In genomic region chr15:101297988-101298387, GRCm38 (mm10) we compare ENCODE assay signal across 15 mouse cellular contexts. TPM values are rescaled to one million over a fixed set of nuclear protein-coding genes. Genes with fewer than 3 reads are reported as not detected.
A peak's percentile ranks its signal among the peaks of the same experiment; 100 is the strongest.
DNase-seq lines count a peak whose midpoint lies in the region; ATAC-seq and TF ChIP-seq lines count a peak whose summit lies in the region.
"Had no signal": no experiment of that assay in that cellular context is flagged by ENCODE, and none has a peak within 500 bp of the region (broad histone marks: within the 10 kb centered on the region; RNA-seq: fewer than 3 reads in every experiment).

No protein-coding gene starts in this region.

- no peak overlapping the region for H3K4me3 ChIP-seq in forebrain, embryonic 14.5 days (ENCODE audit: low read depth, low read length)
- H3K4me3 ChIP-seq in forebrain, postnatal 0 days (ENCODE audit: low read depth, low read length): no peak overlapping the region
- H3K4me3 ChIP-seq in hindbrain, embryonic 16.5 days (ENCODE audit: low read length): no peak overlapping the region
- no peak overlapping the region for H3K4me3 ChIP-seq in hindbrain, embryonic 11.5 days (ENCODE audit: low read depth, low read length)
- peak overlapping the region; percentile 34 for H3K4me3 ChIP-seq in testis, adult 2 months (ENCODE audit: control insufficient read depth, low read depth, low read length)
- H3K4me3 ChIP-seq: liver, embryonic 13.5 days had no signal

- ATAC-seq in forebrain, embryonic 14.5 days: no peak
- no peak for ATAC-seq in forebrain, postnatal 0 days
- no peak for ATAC-seq in hindbrain, embryonic 16.5 days
- ATAC-seq in hindbrain, embryonic 11.5 days (ENCODE audit: low FRiP score): no peak
- ATAC-seq: activated CD4-positive, CD25-positive, alpha-beta regulatory T cell, adult 4 months had no signal

- no peaks in the 10 kb centered on the region for H3K36me3 ChIP-seq in forebrain, embryonic 14.5 days (ENCODE audit: control insufficient read depth, insufficient read depth, low read length)
- no peaks in the 10 kb centered on the region for H3K36me3 ChIP-seq in forebrain, postnatal 0 days (ENCODE audit: insufficient read depth)
- no peaks in the 10 kb centered on the region for H3K36me3 ChIP-seq in hindbrain, embryonic 16.5 days (ENCODE audit: control insufficient read depth, insufficient read depth, low read length)
- no peaks in the 10 kb centered on the region for H3K36me3 ChIP-seq in hindbrain, embryonic 11.5 days (ENCODE audit: control insufficient read depth, insufficient read depth, low read length)
- H3K36me3 ChIP-seq in testis, adult 2 months (ENCODE audit: control insufficient read depth, insufficient read depth, low read length): no peaks in the 10 kb centered on the region
- H3K36me3 ChIP-seq: liver, embryonic 13.5 days had no signal

- no peaks in the 10 kb centered on the region for H3K27me3 ChIP-seq in forebrain, embryonic 14.5 days (replicated peaks; ENCODE audit: control insufficient read depth, insufficient read depth, low read length)
- no peaks in the 10 kb centered on the region for H3K27me3 ChIP-seq in forebrain, postnatal 0 days (ENCODE audit: insufficient read depth, low read length)
- no peaks in the 10 kb centered on the region for H3K27me3 ChIP-seq in hindbrain, embryonic 16.5 days (replicated peaks; ENCODE audit: control insufficient read depth, insufficient read depth, low read length)
- H3K27me3 ChIP-seq in hindbrain, embryonic 11.5 days (ENCODE audit: control insufficient read depth, insufficient read depth, low read length): no peaks in the 10 kb centered on the region
- no peaks in the 10 kb centered on the region for H3K27me3 ChIP-seq in testis, adult 2 months (ENCODE audit: control insufficient read depth, insufficient read depth, low read length)
- H3K27me3 ChIP-seq: liver, embryonic 13.5 days had no signal

- H3K9ac ChIP-seq in forebrain, embryonic 14.5 days (ENCODE audit: low read length): no peak overlapping the region
- H3K9ac ChIP-seq in forebrain, postnatal 0 days: no peak overlapping the region
- H3K9ac ChIP-seq in hindbrain, embryonic 16.5 days (ENCODE audit: low read depth, low read length): no peak overlapping the region
- H3K9ac ChIP-seq in hindbrain, embryonic 11.5 days (ENCODE audit: low read depth, low read length): no peak overlapping the region
- H3K9ac ChIP-seq: liver, embryonic 13.5 days had no signal

- DNase-seq in forebrain, embryonic 14.5 days (ENCODE audit: low spot score): no peak
- no peak for DNase-seq in forebrain, postnatal 0 days
- no peak for DNase-seq in hindbrain, embryonic 11.5 days (ENCODE audit: low spot score)
- no peak for DNase-seq in testis, postnatal 14 days (ENCODE audit: low spot score)
- DNase-seq in left cerebral cortex, adult 9 months (ENCODE audit: low spot score in 2 of 2): no peak
- no peak for DNase-seq in cerebellum, adult 9-11 months
- DNase-seq: gastrocnemius, postnatal 36 days; kidney, adult 2 months; liver, embryonic 13.5 days had no signal

- H3K4me2 ChIP-seq in forebrain, embryonic 14.5 days (ENCODE audit: low read length): 0 out of 2 replicates have a peak overlapping the region, but pooled peaks have one; percentile 18
- H3K4me2 ChIP-seq in forebrain, postnatal 0 days (ENCODE audit: low read depth): no peak overlapping the region
- H3K4me2 ChIP-seq in hindbrain, embryonic 16.5 days (ENCODE audit: low read length): peak overlapping the region; percentile 17; the same call in 1 of the 2 replicates
- H3K4me2 ChIP-seq in hindbrain, embryonic 11.5 days (replicated peaks; ENCODE audit: low read depth, low read length): no peak overlapping the region
- H3K4me2 ChIP-seq: liver, embryonic 13.5 days had no signal

- TF ChIP-seq POLR2A in testis, adult 2 months (IDR thresholded peaks at IDR 0.05; ENCODE audit: control insufficient read depth, low read depth, low read length): no peak

- WGBS in forebrain, embryonic 14.5 days: 29% methylated on average over 7 of the region's 7 CpGs
- WGBS in forebrain, postnatal 0 days: 33% methylated on average over 7 of the region's 7 CpGs
- 25% methylated on average over 7 of the region's 7 CpGs for WGBS in hindbrain, embryonic 16.5 days
- WGBS in hindbrain, embryonic 11.5 days: 32% methylated on average over 7 of the region's 7 CpGs

- no peak for TF ChIP-seq CTCF in forebrain, postnatal 0 days (IDR thresholded peaks at IDR 0.05; ENCODE audit: low read depth)
- no peak for TF ChIP-seq CTCF in testis, adult 2 months (IDR thresholded peaks at IDR 0.05; ENCODE audit: control insufficient read depth, insufficient read depth, insufficient replicate concordance, low read depth, low read length)

- no peaks in the 10 kb centered on the region for H3K9me3 ChIP-seq in forebrain, embryonic 14.5 days (replicated peaks; ENCODE audit: control insufficient read depth, low read length)
- H3K9me3 ChIP-seq in forebrain, postnatal 0 days (ENCODE audit: low read length): no peaks in the 10 kb centered on the region
- H3K9me3 ChIP-seq in hindbrain, embryonic 16.5 days (ENCODE audit: control insufficient read depth, low read length): no peaks in the 10 kb centered on the region
- H3K9me3 ChIP-seq in hindbrain, embryonic 11.5 days (ENCODE audit: control insufficient read depth, low read length): no peaks in the 10 kb centered on the region
- H3K9me3 ChIP-seq: liver, embryonic 13.5 days had no signal

- H3K27ac ChIP-seq in forebrain, embryonic 14.5 days (ENCODE audit: low read depth, low read length): no peak overlapping the region
- H3K27ac ChIP-seq in forebrain, postnatal 0 days (ENCODE audit: low read depth, low read length): no peak overlapping the region
- no peak overlapping the region for H3K27ac ChIP-seq in hindbrain, embryonic 16.5 days (ENCODE audit: low read depth, low read length)
- no peak overlapping the region for H3K27ac ChIP-seq in hindbrain, embryonic 11.5 days (ENCODE audit: low read depth, low read length)
- H3K27ac ChIP-seq in testis, adult 2 months (ENCODE audit: control insufficient read depth, insufficient read depth, low read depth, low read length): no peak overlapping the region; the same call in 1 of the 2 replicates
- H3K27ac ChIP-seq: liver, embryonic 13.5 days; stomach, postnatal 0 days had no signal

- H3K4me1 ChIP-seq in forebrain, embryonic 14.5 days (ENCODE audit: control insufficient read depth, insufficient read depth, low read length): no peaks in the 10 kb centered on the region
- H3K4me1 ChIP-seq in forebrain, postnatal 0 days (ENCODE audit: insufficient read depth): no peaks in the 10 kb centered on the region
- no peaks in the 10 kb centered on the region for H3K4me1 ChIP-seq in hindbrain, embryonic 16.5 days (ENCODE audit: control insufficient read depth, insufficient read depth, low read depth, low read length)
- no peaks in the 10 kb centered on the region for H3K4me1 ChIP-seq in hindbrain, embryonic 11.5 days (replicated peaks; ENCODE audit: control insufficient read depth, insufficient read depth, low read length)
- peaks cover 2% of the 10 kb centered on the region for H3K4me1 ChIP-seq in testis, adult 2 months (ENCODE audit: control insufficient read depth, insufficient read depth, low read length)

RNA-seq across cellular contexts. Expression of gene 6030408B16Rik, which starts 5.0 kb away (rescaled TPM):
- 0.25 TPM in 2 replicates for polyA plus RNA-seq in forebrain, embryonic 14.5 days (2014; fragmentation: Nextera tagmentation; extraction: Ambion mirVana)
- total RNA-seq in forebrain, postnatal 0 days (2014; rRNA removed): 0.54 and 1.00 TPM in 2 replicates
- 0.30 and 0.77 TPM in 2 replicates for polyA plus RNA-seq in forebrain, postnatal 0 days (2015; fragmentation: Nextera tagmentation; extraction: Ambion mirVana)
- 0.13 and 0.21 TPM in 2 replicates for polyA plus RNA-seq in hindbrain, embryonic 16.5 days (2015; fragmentation: Nextera tagmentation; extraction: Ambion mirVana)
- 0.17 and 0.25 TPM in 2 replicates for polyA plus RNA-seq in hindbrain, embryonic 11.5 days (2014; fragmentation: Nextera tagmentation; extraction: Ambion mirVana)
- 8.5 and 10.4 TPM in 2 replicates for polyA plus RNA-seq in testis, adult 2 months (2012; rRNA removed)
- total RNA-seq: G1E; megakaryocyte-erythroid progenitor cell, adult 5-6 weeks had no signal
- polyA plus RNA-seq: G1E had no signal

RNA-seq across cellular contexts. Expression of gene Atg101, which starts 13.9 kb away (rescaled TPM):
- 82.3 and 83.1 TPM in 2 replicates for polyA plus RNA-seq in forebrain, embryonic 14.5 days (2014; fragmentation: Nextera tagmentation; extraction: Ambion mirVana)
- total RNA-seq in forebrain, postnatal 0 days (2014; rRNA removed): 56.3 and 60.0 TPM in 2 replicates
- 81.3 and 94.4 TPM in 2 replicates for polyA plus RNA-seq in forebrain, postnatal 0 days (2015; fragmentation: Nextera tagmentation; extraction: Ambion mirVana)
- polyA plus RNA-seq in hindbrain, embryonic 16.5 days (2015; fragmentation: Nextera tagmentation; extraction: Ambion mirVana): 79.6 and 81.3 TPM in 2 replicates
- 66.5 and 69.6 TPM in 2 replicates for polyA plus RNA-seq in hindbrain, embryonic 11.5 days (2014; fragmentation: Nextera tagmentation; extraction: Ambion mirVana)
- 16.4 and 17.5 TPM in 2 replicates for polyA plus RNA-seq in testis, adult 2 months (2012; rRNA removed)

RNA-seq across cellular contexts. Expression of gene Nr4a1, which starts 43.9 kb away (rescaled TPM):
- polyA plus RNA-seq in forebrain, embryonic 14.5 days (2014; fragmentation: Nextera tagmentation; extraction: Ambion mirVana): 2.1 and 2.9 TPM in 2 replicates
- total RNA-seq in forebrain, postnatal 0 days (2014; rRNA removed): 8.9 and 9.6 TPM in 2 replicates
- 8.5 and 9.0 TPM in 2 replicates for polyA plus RNA-seq in forebrain, postnatal 0 days (2015; fragmentation: Nextera tagmentation; extraction: Ambion mirVana)
- 6.8 and 7.2 TPM in 2 replicates for polyA plus RNA-seq in hindbrain, embryonic 16.5 days (2015; fragmentation: Nextera tagmentation; extraction: Ambion mirVana)
- polyA plus RNA-seq in hindbrain, embryonic 11.5 days (2014; fragmentation: Nextera tagmentation; extraction: Ambion mirVana): 2.2 and 2.9 TPM in 2 replicates
- 51.4 TPM in 2 replicates for polyA plus RNA-seq in testis, adult 2 months (2012; rRNA removed)
- total RNA-seq: G1E had no signal

Comparison
In these comparisons a context has a peak if more than half of its experiments do, and no peak if none do; other contexts are left out.
1. H3K4me2 ChIP-seq: peak in forebrain, embryonic 14.5 days (single experiment) and hindbrain, embryonic 16.5 days (single experiment); none in forebrain, postnatal 0 days (single experiment) and hindbrain, embryonic 11.5 days (single experiment).